Mouse (Mus musculus): Measurements from ENCODE around the gene Ypel2. TPM values are rescaled to one million over a fixed set of nuclear protein-coding genes. Genes with fewer than 3 reads are reported as not detected.
A peak's percentile ranks its signal among the peaks of the same experiment; 100 is the strongest.
"Not testable (repeated sequence)": the region's sequence is repeated elsewhere in the genome, so short reads cannot be mapped to it uniquely, and the experiment has no call there.

Ypel2 gene
- 1.2 and 1.5 TPM in 2 replicates for polyA plus RNA-seq (2015; fragmentation: Nextera tagmentation; extraction: Ambion mirVana)

- ATAC-seq (ENCODE audit: low read depth) (peak; percentile 95), DNase-seq (peak; percentile 77)
- Histone ChIP-seq H3K4me2 (peak within 1 kb of the TSS; percentile 89), H3K9ac (peak within 1 kb of the TSS; percentile 67), H3K27me3 (peaks cover 25% of the 10 kb centered on the region), H3K9me3 (replicated peaks) (no peaks in the 10 kb centered on the region), H3K4me3 (replicated peaks) (peak within 1 kb of the TSS; percentile 74), H3K36me3 (no peaks in the 10 kb centered on the region), H3K27ac (peak within 1 kb of the TSS; percentile 66), H3K4me1 (replicated peaks) (peaks cover 44% of the 10 kb centered on the region)
- under 1% methylated on average over 96 of the region's 96 CpGs for WGBS (ENCODE audit: insufficient replicate concordance)
Observed at GRCm38 (mm10) chr11:86993041-86994037, at the start of gene Ypel2. Gene Ypel2 (minus strand): TSS chr11:86993707.

DNA sequence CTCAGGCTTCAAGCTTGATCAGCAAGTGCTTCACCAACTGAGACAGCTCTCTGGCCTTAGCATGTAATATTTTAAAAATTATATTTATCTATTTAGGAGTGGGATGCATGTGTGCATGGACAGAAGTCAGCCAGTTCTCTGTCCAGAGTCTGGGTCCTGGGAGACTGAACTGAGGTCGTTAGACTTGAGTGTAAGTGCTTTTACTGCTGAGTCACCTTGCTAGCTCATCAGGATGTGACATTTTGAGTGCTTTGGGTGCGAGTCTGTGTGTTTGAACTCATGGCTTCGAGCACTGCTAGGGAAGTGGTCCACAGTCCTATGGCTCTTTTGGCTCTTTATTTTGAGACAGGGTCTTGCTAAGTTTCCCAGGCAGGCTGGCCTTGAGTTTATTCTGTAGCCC, 49.5 kb upstream of the Ypel2 start:
- no peaks in the 10 kb centered on the region for H3K9me3 ChIP-seq (replicated peaks)
- whole genome bisulfite sequencing (ENCODE audit: insufficient replicate concordance): 56% methylated on average over 3 of the region's 3 CpGs
- no peak overlapping the region for H3K4me2 ChIP-seq
- no peak overlapping the region for H3K27ac ChIP-seq
- ATAC-seq (ENCODE audit: low read depth) (no peak), DNase-seq (no peak)
- no peak overlapping the region for H3K4me3 ChIP-seq (replicated peaks)
- H3K4me1 ChIP-seq (replicated peaks): peaks cover 9% of the 10 kb centered on the region
- H3K36me3 ChIP-seq: no peaks in the 10 kb centered on the region
- no peak overlapping the region for H3K9ac ChIP-seq
- no peaks in the 10 kb centered on the region for H3K27me3 ChIP-seq

GRCm38 (mm10) chr11:87039307-87039963, 45.9 kb upstream of the Ypel2 start:
- Histone ChIP-seq H3K27ac (no peak overlapping the region), H3K27me3 (no peaks in the 10 kb centered on the region), H3K9ac (no peak overlapping the region), H3K4me1 (replicated peaks) (no peaks in the 10 kb centered on the region), H3K9me3 (replicated peaks) (no peaks in the 10 kb centered on the region), H3K4me2 (no peak overlapping the region), H3K36me3 (no peaks in the 10 kb centered on the region), H3K4me3 (replicated peaks) (no peak overlapping the region)
- WGBS (ENCODE audit: insufficient replicate concordance): 76% methylated on average over 9 of the region's 9 CpGs
- no peak for DNase-seq
- ATAC-seq (ENCODE audit: low read depth): no peak

DNA sequence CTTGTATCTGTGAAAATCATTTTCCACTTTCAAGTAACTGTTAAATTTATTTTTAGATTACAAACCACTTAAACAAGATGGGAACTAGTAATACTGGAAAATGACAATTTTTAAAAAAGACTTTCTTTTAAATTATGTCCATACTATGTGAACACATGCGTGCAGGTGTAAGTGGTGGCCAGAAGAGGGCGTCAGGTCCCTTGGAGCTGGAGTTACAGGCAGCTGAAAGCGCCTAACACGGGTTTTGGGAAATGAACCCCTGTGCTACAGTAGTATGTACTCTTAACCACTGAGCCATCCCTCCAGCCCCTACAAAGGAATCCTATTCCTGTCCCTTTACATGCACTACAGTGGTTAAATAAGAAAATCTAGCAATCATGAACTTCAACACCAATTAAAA, 42.7 kb upstream of the Ypel2 start:
- ATAC-seq (ENCODE audit: low read depth): no peak
- Histone ChIP-seq H3K4me1 (replicated peaks) (no peaks in the 10 kb centered on the region), H3K9me3 (replicated peaks) (no peaks in the 10 kb centered on the region), H3K27ac (no peak overlapping the region), H3K27me3 (no peaks in the 10 kb centered on the region), H3K4me3 (replicated peaks) (no peak overlapping the region), H3K9ac (no peak overlapping the region), H3K4me2 (no peak overlapping the region), H3K36me3 (no peaks in the 10 kb centered on the region)
- DNase-seq: no peak
- WGBS (ENCODE audit: insufficient replicate concordance): 57% methylated on average over 4 of the region's 4 CpGs

DNA sequence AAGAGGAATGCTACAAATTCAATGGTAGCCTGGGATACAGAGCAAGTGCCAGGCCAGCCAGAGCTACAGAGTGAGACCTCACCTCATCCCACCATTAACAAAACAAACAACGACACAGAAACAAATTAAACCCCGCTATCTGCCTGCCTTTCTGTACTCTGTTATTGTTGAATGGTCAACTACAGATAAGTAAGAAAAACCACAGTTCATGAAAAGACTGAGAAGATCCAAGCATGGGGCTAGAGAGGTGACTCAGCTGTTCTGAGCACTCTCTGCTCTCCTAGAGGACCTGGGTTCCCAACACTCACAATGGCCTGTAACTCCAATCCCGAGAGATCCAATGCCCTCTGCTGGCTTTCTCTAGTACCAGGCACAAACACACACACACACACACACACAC, 34.7 kb upstream of the Ypel2 start:
- WGBS (ENCODE audit: insufficient replicate concordance): 37% methylated on average over 3 of the region's 3 CpGs
- no peaks in the 10 kb centered on the region for H3K4me1 ChIP-seq (replicated peaks)
- no peak for DNase-seq
- no peaks in the 10 kb centered on the region for H3K27me3 ChIP-seq
- 0 out of 2 replicates have a peak, but pooled peaks have one; percentile 36 for ATAC-seq (ENCODE audit: low read depth)
- H3K9me3 ChIP-seq (replicated peaks): no peaks in the 10 kb centered on the region
- no peak overlapping the region for H3K4me2 ChIP-seq
- H3K36me3 ChIP-seq: no peaks in the 10 kb centered on the region
- no peak overlapping the region for H3K9ac ChIP-seq
- H3K4me3 ChIP-seq (replicated peaks): no peak overlapping the region
- no peak overlapping the region for H3K27ac ChIP-seq

DNA sequence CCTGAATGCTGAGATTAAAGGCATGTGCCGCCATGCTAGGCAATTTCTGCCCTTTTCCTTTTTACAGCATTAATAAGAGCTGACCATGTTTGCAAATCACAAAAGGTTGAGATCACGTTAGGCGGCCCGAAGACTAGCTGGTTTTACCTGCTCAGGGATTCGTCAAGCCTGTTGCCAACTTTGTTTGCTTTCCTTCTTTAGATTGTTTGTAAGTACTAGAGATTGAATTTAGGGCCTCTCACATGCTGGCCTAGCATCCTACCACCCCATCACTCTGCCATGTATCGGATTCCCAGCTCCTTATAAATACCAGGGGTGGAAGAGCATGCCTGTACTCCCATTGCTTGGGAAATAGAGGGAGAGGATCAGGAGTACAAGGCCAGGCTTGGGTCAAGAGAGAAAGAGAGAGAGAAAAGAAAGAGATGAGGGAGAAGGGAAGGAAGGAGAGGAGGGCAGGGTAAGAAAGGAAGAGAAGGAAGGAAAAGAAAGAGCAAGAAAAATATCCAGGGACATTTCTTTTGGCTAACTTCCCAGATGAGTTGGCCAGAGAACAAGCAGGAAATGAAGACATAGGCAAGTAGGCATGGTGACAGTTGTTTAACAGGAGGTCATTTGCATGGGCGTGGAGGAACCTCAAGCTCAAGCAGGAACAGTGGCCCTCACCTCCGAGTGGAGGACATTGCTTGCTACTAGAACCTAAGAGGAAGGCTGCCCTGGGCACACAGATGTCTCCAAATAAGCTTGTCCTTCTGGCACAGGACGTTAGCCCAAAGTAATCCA, 32.8 kb upstream of the Ypel2 start:
- WGBS (ENCODE audit: insufficient replicate concordance): 62% methylated on average over 9 of the region's 9 CpGs
- Histone ChIP-seq H3K4me2 (no peak overlapping the region), H3K4me1 (replicated peaks) (no peaks in the 10 kb centered on the region), H3K4me3 (replicated peaks) (no peak overlapping the region), H3K9ac (no peak overlapping the region), H3K27ac (no peak overlapping the region), H3K9me3 (replicated peaks) (0 out of 2 replicates have a peak, but pooled peaks cover 2% of the 10 kb centered on the region), H3K36me3 (no peaks in the 10 kb centered on the region), H3K27me3 (no peaks in the 10 kb centered on the region)
- no peak for ATAC-seq (ENCODE audit: low read depth)
- DNase-seq: no peak

- 50% methylated on average over 3 of the region's 3 CpGs for WGBS (ENCODE audit: insufficient replicate concordance)
- no peak for DNase-seq
- Histone ChIP-seq H3K4me3 (replicated peaks) (no peak overlapping the region), H3K9ac (no peak overlapping the region), H3K4me2 (no peak overlapping the region), H3K36me3 (no peaks in the 10 kb centered on the region), H3K9me3 (replicated peaks) (0 out of 2 replicates have a peak, but pooled peaks cover 2% of the 10 kb centered on the region), H3K27me3 (no peaks in the 10 kb centered on the region), H3K27ac (no peak overlapping the region), H3K4me1 (replicated peaks) (no peaks in the 10 kb centered on the region)
- ATAC-seq (ENCODE audit: low read depth): no peak
Observed at GRCm38 (mm10) chr11:87025351-87025750, 31.8 kb upstream of the Ypel2 start.

DNA sequence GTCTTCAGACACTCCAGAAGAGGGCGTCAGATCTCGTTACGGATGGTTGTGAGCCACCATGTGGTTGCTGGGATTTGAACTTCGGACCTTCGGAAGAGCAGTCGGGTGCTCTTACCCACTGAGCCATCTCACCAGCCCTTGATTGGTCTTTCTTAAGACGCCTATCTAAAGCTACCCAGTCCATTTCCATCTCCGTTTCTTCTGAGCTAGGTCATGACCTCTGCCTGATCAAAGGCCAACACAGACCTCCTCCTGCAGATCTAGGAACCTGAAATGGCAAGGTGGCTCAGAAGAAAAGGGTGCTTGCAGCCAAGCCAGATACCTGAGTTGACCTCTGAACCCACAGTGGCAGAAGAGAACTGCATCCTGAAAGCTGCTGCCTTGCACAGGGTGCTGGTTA, 29.7 kb upstream of the Ypel2 start:
- 74% methylated on average over 8 of the region's 8 CpGs for WGBS (ENCODE audit: insufficient replicate concordance)
- H3K4me1 ChIP-seq (replicated peaks); H3K4me3 ChIP-seq (replicated peaks); H3K27me3 ChIP-seq; ATAC-seq (ENCODE audit: low read depth); H3K36me3 ChIP-seq; H3K9me3 ChIP-seq (replicated peaks); DNase-seq; H3K4me2 ChIP-seq; H3K9ac ChIP-seq; H3K27ac ChIP-seq: not testable (repeated sequence)

DNA sequence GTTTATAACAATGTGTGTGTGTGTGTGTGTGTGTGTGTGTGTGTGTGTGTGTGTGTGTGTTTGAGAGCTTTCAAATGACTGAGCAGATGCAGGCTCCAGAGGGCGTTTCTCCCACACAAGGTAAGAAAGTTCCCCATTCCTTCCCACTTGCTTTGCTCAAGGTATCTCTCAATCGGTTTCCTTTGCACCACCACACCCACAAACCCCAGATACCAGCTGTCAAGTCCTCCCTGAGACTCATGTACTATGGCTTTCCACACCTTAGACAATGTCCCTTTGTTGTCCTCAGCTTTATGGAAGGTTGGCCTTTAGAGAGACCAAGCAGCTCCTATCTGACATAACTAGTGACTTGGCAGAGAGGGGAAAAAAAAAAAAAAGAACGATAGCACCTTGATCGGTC, 29.3 kb upstream of the Ypel2 start:
- DNase-seq (no peak), ATAC-seq (ENCODE audit: low read depth) (no peak)
- Histone ChIP-seq H3K27me3 (no peaks in the 10 kb centered on the region), H3K4me2 (no peak overlapping the region), H3K4me3 (replicated peaks) (no peak overlapping the region), H3K36me3 (no peaks in the 10 kb centered on the region), H3K27ac (no peak overlapping the region), H3K9me3 (replicated peaks) (0 out of 2 replicates have a peak, but pooled peaks cover 2% of the 10 kb centered on the region), H3K9ac (no peak overlapping the region), H3K4me1 (replicated peaks) (no peaks in the 10 kb centered on the region)
- WGBS (ENCODE audit: insufficient replicate concordance): 36% methylated on average over 4 of the region's 4 CpGs

DNA sequence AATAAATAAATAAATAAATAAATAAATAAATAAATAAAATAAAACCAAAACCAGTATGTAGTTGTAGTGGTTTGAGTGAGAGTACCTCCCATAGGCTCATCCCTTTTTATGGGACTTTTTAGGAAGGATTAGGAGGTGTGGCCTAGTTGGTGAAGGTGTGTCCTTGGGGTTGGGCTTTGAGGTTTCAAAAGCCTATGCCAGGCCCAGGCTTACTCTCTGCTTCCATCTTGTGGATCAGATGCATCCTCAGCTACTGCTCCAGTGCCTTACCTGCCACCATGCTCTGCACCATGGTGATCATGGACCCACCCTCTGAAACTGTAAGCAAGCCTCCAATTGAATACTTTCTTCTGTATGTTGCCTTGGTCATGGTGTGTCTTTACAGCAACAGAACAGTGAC, 28.0 kb upstream of the Ypel2 start:
- Histone ChIP-seq H3K27me3 (no peaks in the 10 kb centered on the region), H3K9me3 (replicated peaks) (0 out of 2 replicates have a peak, but pooled peaks cover 2% of the 10 kb centered on the region), H3K36me3 (no peaks in the 10 kb centered on the region), H3K9ac (no peak overlapping the region), H3K4me2 (no peak overlapping the region), H3K4me3 (replicated peaks) (no peak overlapping the region), H3K4me1 (replicated peaks) (no peaks in the 10 kb centered on the region), H3K27ac (no peak overlapping the region)
- ATAC-seq (ENCODE audit: low read depth) (no peak), DNase-seq (no peak)

DNA sequence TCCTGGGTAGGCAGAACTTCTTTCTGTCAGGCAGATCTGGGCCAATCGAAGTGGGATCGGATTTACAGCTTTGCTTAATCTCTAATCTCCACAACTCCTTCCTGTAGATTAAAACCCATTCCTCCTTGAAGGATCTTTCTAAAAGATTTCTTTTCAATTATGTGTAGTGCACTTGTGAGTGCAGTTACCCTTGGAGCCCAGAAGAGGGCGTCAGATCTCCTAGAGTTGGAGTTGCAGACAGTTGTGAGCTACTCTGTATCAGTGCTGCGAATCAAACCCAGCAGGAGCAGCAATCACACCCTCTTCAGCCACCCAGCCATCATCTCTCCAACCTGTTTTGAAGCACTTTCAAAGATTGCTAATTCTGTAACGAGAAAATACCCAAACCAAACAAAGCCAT, 26.9 kb upstream of the Ypel2 start:
- Histone ChIP-seq H3K4me1 (replicated peaks) (no peaks in the 10 kb centered on the region), H3K4me3 (replicated peaks) (no peak overlapping the region), H3K27me3 (no peaks in the 10 kb centered on the region), H3K27ac (no peak overlapping the region), H3K4me2 (no peak overlapping the region), H3K9ac (no peak overlapping the region), H3K36me3 (no peaks in the 10 kb centered on the region), H3K9me3 (replicated peaks) (0 out of 2 replicates have a peak, but pooled peaks cover 2% of the 10 kb centered on the region)
- 74% methylated on average over 5 of the region's 5 CpGs for WGBS (ENCODE audit: insufficient replicate concordance)
- no peak for DNase-seq
- no peak for ATAC-seq (ENCODE audit: low read depth)

Measured in liver, embryonic 13.5 days (tissue).